Mouse (Mus musculus): Measurements from ENCODE around the gene Ace.

DNA sequence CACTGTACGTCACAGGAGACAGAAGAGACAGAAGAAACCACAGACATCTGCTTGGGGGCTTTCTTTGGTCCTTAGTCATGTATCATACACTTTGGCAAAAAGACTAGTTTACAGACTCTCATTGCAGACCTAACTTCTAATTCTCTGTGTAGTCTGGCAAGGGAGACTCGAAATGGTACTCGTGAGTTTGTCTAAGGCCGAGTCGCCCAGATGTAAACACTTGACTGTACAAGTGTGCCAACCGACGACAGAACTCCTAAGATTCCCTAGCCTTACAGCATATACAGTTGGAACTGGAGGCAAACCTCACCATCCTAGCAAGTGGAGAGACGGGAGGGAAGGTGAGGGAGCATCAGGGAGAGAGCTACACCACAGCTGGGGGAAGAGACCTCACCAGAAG is 34.0 kb upstream of the Ace start:
- no peak for TF ChIP-seq POLR2A (IDR thresholded peaks at IDR 0.05; ENCODE audit: borderline replicate concordance, low read depth, low read length)
- no peak for TF ChIP-seq CTCF (IDR thresholded peaks at IDR 0.05; ENCODE audit: low read depth, low read length)

Data from bone marrow macrophage, adult 2 months (primary cell).